Mouse (Mus musculus) C2C12 (cell line): ENCODE measurements at regions not wholly inside any gene's neighbourhood (a gene's known extent, or its start where the extent isn't known, plus 50 kb on each side); places are given as distances from the start of the nearest gene placed in this dataset.

Experiments used
- H3K27me3 ChIP-seq: one replicate; pipeline ENCODE4 v1.6.1; 2011; ENCODE audit not compliant: control insufficient read depth, insufficient read depth, insufficient read length
- H3K36me3 ChIP-seq: one replicate; pipeline ENCODE4 v1.6.1; 2011; ENCODE audit not compliant: control insufficient read depth, insufficient read depth
- H3K4me3 ChIP-seq: one replicate; pipeline ENCODE4 v1.5.1; 2011; ENCODE audit warnings: mild to moderate bottlenecking, control low read depth; ENCODE audit not compliant: poor library complexity, insufficient read depth, severe bottlenecking
- H3K79me2 ChIP-seq: one replicate; pipeline ENCODE4 v1.6.1; 2011; ENCODE audit not compliant: control insufficient read depth, insufficient read depth
- H3K79me3 ChIP-seq: one replicate; pipeline ENCODE4 v1.6.1; 2011; ENCODE audit warnings: low read depth, control low read depth
- H3ac ChIP-seq: one replicate; pipeline ENCODE3; 2011; ENCODE audit warnings: low read depth; ENCODE audit not compliant: control insufficient read depth, insufficient read length
- CEBPB ChIP-seq: IDR thresholded peaks from one replicate; pipeline ENCODE4 v1.6.1; 2011; ENCODE audit warnings: low read depth, mild to moderate bottlenecking, control low read depth, moderate library complexity
- CTCF ChIP-seq: IDR thresholded peaks from one replicate; pipeline ENCODE4 v1.5.1; 2011; ENCODE audit not compliant: control insufficient read depth, insufficient read depth, insufficient read length
- FOSL1 ChIP-seq: IDR thresholded peaks from one replicate; pipeline ENCODE4 v1.8.0; 2011; ENCODE audit warnings: mild to moderate bottlenecking, low read length; ENCODE audit not compliant: poor library complexity, insufficient read depth, severe bottlenecking
- MAX ChIP-seq: IDR thresholded peaks from one replicate; pipeline ENCODE4 v1.6.1; 2011; ENCODE audit warnings: mild to moderate bottlenecking, control low read depth
- MYOD1 ChIP-seq: IDR thresholded peaks from one replicate; pipeline ENCODE4 v1.6.1; 2011; ENCODE audit warnings: low read depth; ENCODE audit not compliant: control insufficient read depth, insufficient read length
- MYOG ChIP-seq: IDR thresholded peaks from one replicate; pipeline ENCODE4 v1.6.1; 2011; ENCODE audit not compliant: control insufficient read depth, insufficient read length; ENCODE audit errors: extremely low read depth
- USF1 ChIP-seq: IDR thresholded peaks from one replicate; pipeline ENCODE4 v1.6.1; 2011; ENCODE audit warnings: low read depth, mild to moderate bottlenecking, control low read depth, moderate library complexity

- Histone ChIP-seq H3ac (no peak overlapping the region), H3K27me3 (no peaks in the 10 kb centered on the region), H3K4me3 (no peak overlapping the region), H3K79me2 (no peaks in the 10 kb centered on the region), H3K79me3 (no peaks in the 10 kb centered on the region), H3K36me3 (no peaks in the 10 kb centered on the region)
- TF ChIP-seq MAX = no peak
- no peak for TF ChIP-seq MYOG
- no peak for TF ChIP-seq MYOD1
- TF ChIP-seq CEBPB = no peak
- TF ChIP-seq FOSL1 = no peak
- TF ChIP-seq CTCF = no peak
- TF ChIP-seq USF1 = no peak
Observed at GRCm38 (mm10) chr12:98337644-98338043, 69.2 kb downstream of the Gpr65 start.

- H3K27me3 ChIP-seq = no peaks in the 10 kb centered on the region
- no peaks in the 10 kb centered on the region for H3K36me3 ChIP-seq
- H3K79me3 ChIP-seq = no peaks in the 10 kb centered on the region
- no peaks in the 10 kb centered on the region for H3K79me2 ChIP-seq
- no peak overlapping the region for H3K4me3 ChIP-seq
- no peak for TF ChIP-seq USF1
- TF ChIP-seq FOSL1 = no peak
- TF ChIP-seq MAX = no peak
- no peak for TF ChIP-seq CEBPB
- no peak for TF ChIP-seq MYOD1
- TF ChIP-seq MYOG = no peak
- TF ChIP-seq CTCF = no peak
- H3ac ChIP-seq = no peak overlapping the region
Observed at GRCm38 (mm10) chr12:98339536-98339935, 71.1 kb downstream of the Gpr65 start.

GRCm38 (mm10) chr12:98342158-98342557, 73.7 kb downstream of the Gpr65 start:
- H3K4me3 ChIP-seq = no peak overlapping the region
- no peak overlapping the region for H3ac ChIP-seq
- no peaks in the 10 kb centered on the region for H3K79me2 ChIP-seq
- H3K36me3 ChIP-seq = no peaks in the 10 kb centered on the region
- H3K27me3 ChIP-seq = no peaks in the 10 kb centered on the region
- no peaks in the 10 kb centered on the region for H3K79me3 ChIP-seq
- TF ChIP-seq CTCF (peak; percentile 18), FOSL1 (no peak)

- no peaks in the 10 kb centered on the region for H3K79me3 ChIP-seq
- TF ChIP-seq USF1 (no peak), FOSL1 (no peak), CEBPB (no peak), MYOG (no peak), CTCF (no peak), MAX (no peak), MYOD1 (no peak)
Observed at GRCm38 (mm10) chr12:98343653-98344052, 75.2 kb downstream of the Gpr65 start.

GRCm38 (mm10) chr12:98347056-98347455, 78.6 kb downstream of the Gpr65 start:
- Histone ChIP-seq H3K36me3 (no peaks in the 10 kb centered on the region), H3K27me3 (no peaks in the 10 kb centered on the region), H3ac (no peak overlapping the region), H3K4me3 (no peak overlapping the region), H3K79me2 (no peaks in the 10 kb centered on the region), H3K79me3 (no peaks in the 10 kb centered on the region)
- TF ChIP-seq USF1 (no peak), MYOG (no peak), CTCF (no peak), CEBPB (no peak), MAX (no peak), FOSL1 (no peak), MYOD1 (no peak)

More at GRCm38 (mm10) chr12:98343653-98344052, 75.2 kb downstream of the Gpr65 start:
- no peaks in the 10 kb centered on the region for H3K27me3 ChIP-seq
- H3K4me3 ChIP-seq = no peak overlapping the region
- no peaks in the 10 kb centered on the region for H3K36me3 ChIP-seq
- H3K79me2 ChIP-seq = no peaks in the 10 kb centered on the region
- H3ac ChIP-seq = no peak overlapping the region

GRCm38 (mm10) chr12:98347550-98348318, 79.3 kb downstream of the Gpr65 start:
- Histone ChIP-seq H3K79me2 (no peaks in the 10 kb centered on the region), H3K4me3 (no peak overlapping the region), H3K36me3 (no peaks in the 10 kb centered on the region), H3ac (no peak overlapping the region), H3K79me3 (no peaks in the 10 kb centered on the region), H3K27me3 (no peaks in the 10 kb centered on the region)
- TF ChIP-seq MAX (no peak), CEBPB (no peak), MYOG (no peak), FOSL1 (no peak), CTCF (peak; percentile 6), USF1 (no peak)
